Mouse (Mus musculus): ENCODE results near the gene Ammecr1.

GRCm38 (mm10) chrX:143012334-143012733 is 45.8 kb upstream of the Ammecr1 start:
- TF ChIP-seq CTCF (IDR thresholded peaks at IDR 0.05) (no peak), EP300 (IDR thresholded peaks at IDR 0.05) (no peak)
